Mouse (Mus musculus): Measurements from ENCODE around the gene Acrbp. TPM values are rescaled to one million over a fixed set of nuclear protein-coding genes. Genes with fewer than 3 reads are reported as not detected.

Gene Acrbp
- total RNA-seq (2014; rRNA removed): 3.2 and 4.1 TPM in 2 replicates
- 6.6 and 7.8 TPM in 2 replicates for polyA plus RNA-seq (2012; rRNA removed)

DNA sequence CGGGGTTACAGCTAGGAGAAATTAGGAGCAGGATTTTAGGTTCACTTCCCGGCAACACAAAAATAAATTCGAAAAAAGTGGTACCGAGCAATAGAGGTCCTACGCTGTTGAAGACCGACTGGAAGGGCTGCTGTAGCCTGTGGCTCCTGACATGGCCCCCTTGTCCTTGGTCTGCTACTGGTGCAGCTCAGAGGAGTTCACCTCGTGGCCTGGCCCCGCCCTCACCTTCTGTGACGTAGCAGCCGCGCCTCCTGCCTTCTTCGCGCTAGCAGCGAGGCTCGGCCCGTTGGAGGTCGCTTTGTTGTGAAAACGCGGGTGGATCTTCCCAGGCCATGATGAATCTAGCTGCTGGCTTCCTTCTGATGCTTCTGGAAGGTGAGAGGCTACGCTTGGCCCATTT, at the start of gene Acrbp:
Acrbp (plus strand) TSS at position 12 of the 400 bp plus-strand sequence.
- H3K27ac ChIP-seq (replicated peaks; ENCODE audit: insufficient read depth, low read depth, low read length): no peak within 1 kb of the TSS
- TF ChIP-seq POLR2A (IDR thresholded peaks at IDR 0.05; ENCODE audit: extremely low read depth, insufficient read depth, low read length): no peak
- no peak for TF ChIP-seq CTCF (IDR thresholded peaks at IDR 0.05; ENCODE audit: low read depth, low read length)
- H3K4me1 ChIP-seq (ENCODE audit: control insufficient read depth, insufficient read depth, low read length): peaks cover 3% of the 10 kb centered on the region
- no peak within 1 kb of the TSS for H3K9ac ChIP-seq (ENCODE audit: low read depth, low read length)
- no peak within 1 kb of the TSS for H3K4me3 ChIP-seq (ENCODE audit: insufficient read depth, low read depth, low read length)
- H3K36me3 ChIP-seq (ENCODE audit: control insufficient read depth, insufficient read depth, low read length): peaks cover 49% of the 10 kb centered on the region
- 76% methylated on average over 20 of the region's 20 CpGs for WGBS
- H3K27me3 ChIP-seq (ENCODE audit: control insufficient read depth, insufficient read depth, low read length): no peaks in the 10 kb centered on the region
- no peaks in the 10 kb centered on the region for H3K79me2 ChIP-seq (ENCODE audit: control insufficient read depth, insufficient read depth, low read length)
- no peak for DNase-seq (ENCODE audit: extremely low read depth, low read depth, low spot score)

DNA sequence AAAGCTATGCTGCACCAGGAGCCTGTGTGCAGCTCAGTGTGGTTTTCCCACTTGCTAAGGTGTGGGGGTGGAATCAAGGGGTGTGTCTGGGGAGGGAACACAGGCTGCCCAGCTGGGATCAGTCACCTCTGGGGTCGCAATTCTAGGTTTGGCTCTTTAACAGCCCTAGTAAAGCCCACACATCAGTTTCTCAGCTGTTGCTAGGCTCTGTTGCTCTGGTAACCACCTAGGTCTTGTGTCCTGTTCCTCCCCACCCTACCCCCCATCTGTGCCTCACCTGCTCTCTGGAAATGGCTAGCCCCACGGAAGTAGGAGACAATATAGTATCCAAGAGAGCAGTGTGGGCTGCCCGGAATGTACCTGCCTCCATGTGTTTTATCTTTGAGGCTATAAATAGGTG, 45.8 kb upstream of the Acrbp start:
- Histone ChIP-seq H3K9ac (ENCODE audit: low read depth, low read length) (no peak overlapping the region), H3K36me3 (ENCODE audit: control insufficient read depth, insufficient read depth, low read length) (no peaks in the 10 kb centered on the region), H3K4me3 (ENCODE audit: insufficient read depth, low read depth, low read length) (no peak overlapping the region), H3K4me1 (ENCODE audit: control insufficient read depth, insufficient read depth, low read length) (peaks cover 4% of the 10 kb centered on the region; the same call in 1 of the 2 replicates), H3K27ac (replicated peaks; ENCODE audit: insufficient read depth, low read depth, low read length) (no peak overlapping the region), H3K79me2 (ENCODE audit: control insufficient read depth, insufficient read depth, low read length) (no peaks in the 10 kb centered on the region), H3K27me3 (ENCODE audit: control insufficient read depth, insufficient read depth, low read length) (peaks cover 2% of the 10 kb centered on the region; the same call in 1 of the 2 replicates)
- TF ChIP-seq CTCF (IDR thresholded peaks at IDR 0.05; ENCODE audit: low read depth, low read length) (no peak), POLR2A (IDR thresholded peaks at IDR 0.05; ENCODE audit: extremely low read depth, insufficient read depth, low read length) (no peak)
- no peak for DNase-seq (ENCODE audit: extremely low read depth, low read depth, low spot score)
- WGBS: 36% methylated on average over 3 of the region's 3 CpGs

DNA sequence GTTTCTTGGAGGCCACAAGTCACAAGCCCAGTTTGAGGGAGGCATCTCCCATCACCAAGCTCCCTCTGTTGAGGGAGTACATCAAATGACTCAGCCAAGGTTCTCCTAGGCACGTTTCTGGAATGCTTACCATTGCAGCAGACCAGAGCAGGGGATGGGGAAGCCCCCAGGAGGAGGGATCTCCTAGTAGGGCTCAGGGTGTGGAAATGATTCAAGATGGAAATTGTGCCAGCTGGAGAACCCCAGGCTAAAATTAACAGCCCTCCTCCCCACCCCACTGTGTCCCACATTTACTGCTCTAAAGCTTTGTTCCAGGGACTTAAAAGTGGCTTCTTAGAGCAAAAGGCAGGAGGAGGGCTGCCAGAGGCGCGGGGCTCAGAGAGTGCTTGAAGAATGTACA, 44.4 kb upstream of the Acrbp start:
- H3K4me3 ChIP-seq (ENCODE audit: insufficient read depth, low read depth, low read length): no peak overlapping the region
- no peak overlapping the region for H3K9ac ChIP-seq (ENCODE audit: low read depth, low read length)
- peaks cover 2% of the 10 kb centered on the region; the same call in 1 of the 2 replicates for H3K27me3 ChIP-seq (ENCODE audit: control insufficient read depth, insufficient read depth, low read length)
- 56% methylated on average over 3 of the region's 3 CpGs for WGBS
- no peak overlapping the region for H3K27ac ChIP-seq (replicated peaks; ENCODE audit: insufficient read depth, low read depth, low read length)
- H3K79me2 ChIP-seq (ENCODE audit: control insufficient read depth, insufficient read depth, low read length): peaks cover 8% of the 10 kb centered on the region; the same call in 1 of the 2 replicates
- TF ChIP-seq CTCF (IDR thresholded peaks at IDR 0.05; ENCODE audit: low read depth, low read length) (no peak), POLR2A (IDR thresholded peaks at IDR 0.05; ENCODE audit: extremely low read depth, insufficient read depth, low read length) (no peak)
- no peaks in the 10 kb centered on the region for H3K36me3 ChIP-seq (ENCODE audit: control insufficient read depth, insufficient read depth, low read length)
- H3K4me1 ChIP-seq (ENCODE audit: control insufficient read depth, insufficient read depth, low read length): peaks cover 4% of the 10 kb centered on the region
- no peak for DNase-seq (ENCODE audit: extremely low read depth, low read depth, low spot score)

DNA sequence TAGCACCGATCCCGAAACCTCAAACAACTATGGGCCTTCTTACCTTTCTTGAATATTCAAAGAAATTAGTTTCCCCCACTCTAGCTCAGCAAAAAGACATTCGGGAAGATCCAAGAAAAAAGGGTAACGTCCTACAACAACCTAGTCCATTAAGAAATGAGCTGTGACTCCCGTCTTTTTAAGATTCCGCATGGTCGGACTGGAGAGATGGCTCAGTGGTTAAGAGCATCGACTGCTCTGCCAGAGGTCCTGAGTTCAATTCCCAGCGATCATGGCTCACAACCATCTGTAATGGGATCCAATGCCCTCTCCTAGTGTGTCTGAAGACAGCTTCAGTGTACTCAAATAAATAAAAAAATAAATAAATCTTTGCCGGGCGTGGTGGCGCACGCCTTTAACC, 41.4 kb upstream of the Acrbp start:
- no peaks in the 10 kb centered on the region; the same call in 1 of the 2 replicates for H3K36me3 ChIP-seq (ENCODE audit: control insufficient read depth, insufficient read depth, low read length)
- peak overlapping the region; percentile 54; the same call in 1 of the 2 replicates for H3K9ac ChIP-seq (ENCODE audit: low read depth, low read length)
- no peak for DNase-seq (ENCODE audit: extremely low read depth, low read depth, low spot score)
- H3K27me3 ChIP-seq (ENCODE audit: control insufficient read depth, insufficient read depth, low read length): no peaks in the 10 kb centered on the region
- peaks cover 23% of the 10 kb centered on the region; the same call in 1 of the 2 replicates for H3K79me2 ChIP-seq (ENCODE audit: control insufficient read depth, insufficient read depth, low read length)
- 43% methylated on average over 13 of the region's 13 CpGs for WGBS
- peak overlapping the region; percentile 56 for H3K27ac ChIP-seq (replicated peaks; ENCODE audit: insufficient read depth, low read depth, low read length)
- TF ChIP-seq POLR2A (IDR thresholded peaks at IDR 0.05; ENCODE audit: extremely low read depth, insufficient read depth, low read length): no peak
- no peak for TF ChIP-seq CTCF (IDR thresholded peaks at IDR 0.05; ENCODE audit: low read depth, low read length)
- H3K4me1 ChIP-seq (ENCODE audit: control insufficient read depth, insufficient read depth, low read length): peaks cover 10% of the 10 kb centered on the region
- peak overlapping the region; percentile 66 for H3K4me3 ChIP-seq (ENCODE audit: insufficient read depth, low read depth, low read length)

DNA sequence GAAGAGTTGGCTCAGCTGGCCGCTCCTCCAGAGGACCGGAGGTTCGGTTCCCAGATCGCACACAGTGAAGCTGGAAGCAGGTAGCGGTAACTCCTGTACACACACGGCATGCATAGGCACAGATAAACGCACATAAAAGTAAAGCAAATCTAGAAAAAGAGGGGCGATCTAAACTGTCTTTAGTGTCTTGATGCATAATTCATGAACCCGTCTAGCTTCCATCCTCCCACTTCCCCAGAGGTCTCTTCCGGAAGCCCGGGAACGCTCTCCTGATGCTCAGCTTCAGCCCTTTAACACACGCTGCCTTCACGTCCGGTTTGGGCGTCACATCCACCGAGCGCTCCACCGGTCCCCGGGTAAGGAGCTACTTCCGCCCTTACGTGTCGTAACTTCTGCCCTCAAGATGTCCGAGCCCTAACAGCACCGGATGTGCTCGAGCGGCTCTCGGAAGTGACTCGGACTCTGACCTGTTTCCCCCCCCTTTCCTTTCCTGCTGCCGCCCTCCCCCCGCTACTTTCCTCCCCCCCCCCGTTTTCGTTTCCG, 40.8 kb upstream of the Acrbp start:
- Histone ChIP-seq H3K9ac (ENCODE audit: low read depth, low read length) (peak overlapping the region; percentile 54), H3K4me1 (ENCODE audit: control insufficient read depth, insufficient read depth, low read length) (peaks cover 10% of the 10 kb centered on the region), H3K36me3 (ENCODE audit: control insufficient read depth, insufficient read depth, low read length) (peaks cover 3% of the 10 kb centered on the region; the same call in 1 of the 2 replicates), H3K79me2 (ENCODE audit: control insufficient read depth, insufficient read depth, low read length) (peaks cover 23% of the 10 kb centered on the region; the same call in 1 of the 2 replicates), H3K27ac (replicated peaks; ENCODE audit: insufficient read depth, low read depth, low read length) (peak overlapping the region; percentile 56), H3K27me3 (ENCODE audit: control insufficient read depth, insufficient read depth, low read length) (no peaks in the 10 kb centered on the region), H3K4me3 (ENCODE audit: insufficient read depth, low read depth, low read length) (peak overlapping the region; percentile 91)
- DNase-seq (ENCODE audit: extremely low read depth, low read depth, low spot score): peak; percentile 98
- TF ChIP-seq POLR2A (IDR thresholded peaks at IDR 0.05; ENCODE audit: extremely low read depth, insufficient read depth, low read length) (peak; percentile 58; the same call in 1 of the 2 replicates), CTCF (IDR thresholded peaks at IDR 0.05; ENCODE audit: low read depth, low read length) (no peak)
- under 1% methylated on average over 30 of the region's 34 CpGs for WGBS

DNA sequence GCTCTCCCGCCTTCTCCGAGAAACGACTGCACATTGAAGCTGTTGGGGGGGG, 40.5 kb upstream of the Acrbp start, which contains the start of gene Zfp384:
Zfp384 (plus strand) TSS at position 17 of the 52 bp plus-strand sequence.
- Histone ChIP-seq H3K79me2 (ENCODE audit: control insufficient read depth, insufficient read depth, low read length) (peaks cover 23% of the 10 kb centered on the region; the same call in 1 of the 2 replicates), H3K27ac (replicated peaks; ENCODE audit: insufficient read depth, low read depth, low read length) (peak within 1 kb of the TSS; percentile 91), H3K4me3 (ENCODE audit: insufficient read depth, low read depth, low read length) (peak within 1 kb of the TSS; percentile 91), H3K27me3 (ENCODE audit: control insufficient read depth, insufficient read depth, low read length) (no peaks in the 10 kb centered on the region), H3K4me1 (ENCODE audit: control insufficient read depth, insufficient read depth, low read length) (peaks cover 10% of the 10 kb centered on the region), H3K36me3 (ENCODE audit: control insufficient read depth, insufficient read depth, low read length) (peaks cover 3% of the 10 kb centered on the region; the same call in 1 of the 2 replicates), H3K9ac (ENCODE audit: low read depth, low read length) (peak within 1 kb of the TSS; percentile 99)
- 0% methylated on average over 3 of the region's 3 CpGs for WGBS
- DNase-seq (ENCODE audit: extremely low read depth, low read depth, low spot score): no peak
- TF ChIP-seq POLR2A (IDR thresholded peaks at IDR 0.05; ENCODE audit: extremely low read depth, insufficient read depth, low read length) (no peak), CTCF (IDR thresholded peaks at IDR 0.05; ENCODE audit: low read depth, low read length) (no peak)
